Mouse (Mus musculus): ENCODE measurements around the gene Tmc2.

Tmc2 gene

DNA sequence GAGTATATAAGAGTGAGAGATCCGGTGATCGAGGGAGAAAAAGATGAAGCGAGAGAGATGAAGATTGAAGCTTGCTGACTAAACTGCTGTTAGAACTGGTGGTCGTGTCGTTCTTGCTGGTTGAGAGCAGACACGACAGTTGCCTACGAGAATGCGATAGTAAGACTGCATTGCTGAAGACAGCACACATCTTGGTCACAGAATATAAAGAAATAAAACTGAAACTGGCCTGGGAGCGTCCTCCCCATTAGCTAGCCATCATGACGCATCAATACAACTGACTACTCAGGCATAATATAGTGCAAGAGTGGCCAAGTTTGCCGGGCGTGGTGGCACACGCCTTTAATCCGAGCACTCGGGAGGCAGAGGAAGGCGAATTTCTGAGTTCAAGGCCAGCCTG is at the start of gene Tmc2:
Gene Tmc2, plus strand, starts transcription at position 301 of the 400 bp plus-strand sequence.
- no peak for DNase-seq

GRCm38 (mm10) chr2:130146089-130146668 is 48.8 kb upstream of the Tmc2 start:
- no peak for DNase-seq

- DNase-seq = no peak
Observed at GRCm38 (mm10) chr2:130155171-130155570, 39.8 kb upstream of the Tmc2 start.

- no peak for DNase-seq
Observed at GRCm38 (mm10) chr2:130155851-130156250, 39.1 kb upstream of the Tmc2 start.

DNA sequence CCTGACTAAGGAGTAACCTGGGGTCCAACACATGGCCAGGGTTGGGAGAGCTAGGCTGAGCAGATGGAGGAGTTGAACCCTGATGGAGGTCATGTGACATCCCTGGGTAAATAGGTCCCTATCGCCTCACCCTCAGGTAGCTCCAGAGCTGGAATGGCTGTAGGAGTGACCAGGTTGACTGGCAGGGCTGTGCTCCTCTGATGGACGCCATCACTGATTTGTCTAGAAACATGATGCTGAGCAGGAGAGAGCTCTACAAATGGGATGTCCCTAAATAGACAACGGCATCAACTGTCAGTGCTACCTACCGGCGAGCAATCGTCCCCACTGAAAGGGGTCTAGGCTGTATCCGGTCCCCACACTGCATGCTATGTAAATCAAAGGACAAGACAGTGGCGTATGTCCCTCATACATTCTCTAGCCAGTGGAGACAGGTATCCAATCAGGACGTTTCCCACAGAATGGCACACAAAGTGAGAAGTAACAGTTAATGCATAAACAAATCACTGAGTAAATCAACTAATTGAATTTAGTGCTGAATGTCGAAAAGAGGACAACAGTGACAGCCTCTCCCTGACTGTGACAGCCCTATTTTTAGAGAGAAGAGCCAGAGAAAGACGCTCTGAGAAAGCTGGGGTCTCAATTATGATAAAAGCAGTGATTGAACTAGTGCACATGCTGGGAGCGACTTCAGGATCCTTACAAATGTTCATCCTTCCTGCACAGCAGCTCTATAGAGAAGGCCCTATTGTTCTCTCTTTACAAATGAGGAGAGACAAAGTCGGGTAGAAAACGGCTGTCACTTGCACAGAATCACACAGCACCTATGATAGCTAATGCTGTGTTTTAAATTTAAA is 37.5 kb upstream of the Tmc2 start:
- no peak for DNase-seq

DNA sequence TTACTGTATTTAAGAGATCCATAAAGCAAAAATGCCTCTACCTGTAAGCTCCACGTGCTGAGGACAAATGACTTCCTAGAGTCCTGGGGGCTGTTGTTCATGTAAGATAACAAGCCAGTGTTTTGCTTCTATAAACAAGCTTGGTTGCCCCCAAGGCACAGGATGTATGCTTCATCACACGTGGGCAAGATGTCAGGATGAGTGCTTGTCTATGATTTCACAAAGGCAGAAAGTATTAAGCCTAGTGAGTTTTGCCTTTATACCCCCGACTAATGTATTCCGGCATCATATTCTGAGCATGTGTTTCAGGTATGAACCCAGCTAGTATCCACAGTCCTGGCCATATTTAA is 36.9 kb upstream of the Tmc2 start:
- no peak for DNase-seq

GRCm38 (mm10) chr2:130162701-130163100 is 32.3 kb upstream of the Tmc2 start:
- no peak for DNase-seq

DNA sequence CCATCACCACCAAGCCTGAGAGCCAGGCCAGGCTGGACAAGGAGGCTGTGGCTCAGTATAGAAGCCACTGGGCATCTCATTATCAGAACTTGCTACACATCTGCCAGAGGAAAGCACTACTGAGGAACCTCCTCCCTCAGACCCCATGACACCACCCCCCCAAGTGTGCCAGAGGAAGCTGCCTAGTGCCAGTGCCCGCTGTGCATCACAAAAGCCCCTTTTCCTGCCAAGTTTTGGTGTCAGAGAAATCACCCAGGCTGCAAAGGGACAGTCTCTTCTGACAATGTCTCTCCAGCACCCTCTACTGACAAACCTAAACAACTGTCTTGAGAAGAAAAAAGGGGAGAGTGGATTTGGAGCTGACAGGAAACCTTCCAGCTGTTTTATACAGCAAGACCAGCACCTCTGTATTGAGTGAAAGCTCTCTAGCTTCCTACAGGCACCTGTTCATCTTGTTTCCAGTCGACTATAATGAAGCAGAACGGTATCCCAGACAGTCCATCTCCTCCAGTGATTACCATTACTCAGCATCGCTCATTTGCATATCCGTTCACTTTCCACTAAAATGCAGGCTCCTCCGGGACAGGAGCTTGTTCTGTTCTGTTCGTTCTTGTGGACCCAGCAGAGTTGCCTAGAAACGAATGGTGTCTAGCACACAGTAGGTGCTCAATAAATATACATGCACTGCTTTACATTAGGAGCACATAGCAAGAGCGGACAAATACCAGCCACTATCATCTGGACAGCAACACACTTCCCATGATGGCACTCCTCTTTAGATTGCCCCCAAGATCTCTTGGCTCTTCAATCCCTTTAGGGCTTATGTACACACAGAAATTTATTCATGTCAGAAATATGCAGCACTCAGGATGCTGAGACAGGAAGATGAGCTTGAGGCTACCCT is 28.4 kb upstream of the Tmc2 start:
- DNase-seq = peak; percentile 42

- DNase-seq = peak; percentile 42
Observed at GRCm38 (mm10) chr2:130167861-130168260, 27.1 kb upstream of the Tmc2 start.

DNA sequence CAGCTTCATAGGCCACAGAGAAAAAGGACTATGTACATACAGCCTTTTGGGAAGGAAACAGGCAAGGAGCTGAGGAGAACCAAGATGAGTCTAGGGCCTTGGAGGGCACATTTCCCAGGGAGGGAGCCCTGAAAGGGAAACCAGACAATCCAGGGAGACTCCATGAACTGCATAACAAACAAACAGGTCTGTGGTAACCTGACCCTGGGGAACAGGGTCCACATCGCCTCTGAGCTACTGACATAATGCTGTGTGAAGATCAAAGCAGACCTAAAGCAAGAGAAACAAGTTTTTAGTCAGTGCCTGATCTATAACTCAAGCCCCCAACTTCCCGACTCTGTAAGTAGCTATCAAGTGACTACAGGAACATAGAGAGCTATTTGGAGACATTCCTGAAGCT is 23.3 kb upstream of the Tmc2 start:
- no peak for DNase-seq

GRCm38 (mm10) chr2:130176820-130177219 is 18.2 kb upstream of the Tmc2 start:
- no peak for DNase-seq

DNA sequence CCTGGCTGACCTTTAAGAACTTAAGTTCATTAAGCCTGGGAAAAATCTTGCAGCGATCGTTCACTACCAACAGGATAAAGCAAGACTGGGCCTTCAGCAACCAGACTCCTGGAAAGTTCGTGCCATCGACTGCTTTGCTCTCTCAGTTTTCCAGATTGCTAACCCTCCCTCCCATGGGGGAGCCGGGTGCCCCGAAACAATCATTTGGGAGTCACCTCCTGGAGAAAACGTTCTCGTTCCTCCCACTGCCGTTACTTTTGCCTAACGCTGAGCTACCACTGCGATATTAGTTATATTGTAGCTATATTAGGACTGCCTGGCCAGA is 16.7 kb upstream of the Tmc2 start:
- no peak for DNase-seq

- DNase-seq = peak; percentile 91
Observed at GRCm38 (mm10) chr2:130178706-130179506, 16.1 kb upstream of the Tmc2 start, which contains the start of gene Snrpb. TSS of gene Snrpb (minus strand) at chr2:130179403.

GRCm38 (mm10) chr2:130179507-130180019 is 15.4 kb upstream of the Tmc2 start:
- no peak for DNase-seq

- DNase-seq = no peak
Observed at GRCm38 (mm10) chr2:130188391-130188790, 6.6 kb upstream of the Tmc2 start.

DNA sequence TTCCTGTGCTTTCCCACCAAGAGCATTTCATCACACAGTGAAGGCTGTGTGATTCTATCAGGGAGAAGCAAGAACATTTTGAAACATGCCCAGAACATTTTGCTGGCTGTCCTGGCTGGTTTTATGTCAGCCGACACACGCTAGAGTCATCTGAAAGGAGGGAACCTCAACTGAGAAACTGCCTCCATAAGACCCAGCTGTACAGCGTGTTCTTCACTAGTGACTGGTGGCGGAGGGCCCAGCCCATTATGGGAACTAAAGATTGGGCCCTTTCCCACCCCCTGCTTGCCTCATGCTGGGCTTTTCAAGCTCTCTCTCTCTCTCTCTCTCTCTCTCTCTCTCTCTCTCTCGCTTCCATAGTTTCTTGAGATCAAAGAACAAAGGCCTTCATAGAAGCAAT is 6.0 kb downstream of the Tmc2 start:
- DNase-seq = no peak

GRCm38 (mm10) chr2:130207376-130207775 is 12.4 kb downstream of the Tmc2 start:
- no peak for DNase-seq

DNA sequence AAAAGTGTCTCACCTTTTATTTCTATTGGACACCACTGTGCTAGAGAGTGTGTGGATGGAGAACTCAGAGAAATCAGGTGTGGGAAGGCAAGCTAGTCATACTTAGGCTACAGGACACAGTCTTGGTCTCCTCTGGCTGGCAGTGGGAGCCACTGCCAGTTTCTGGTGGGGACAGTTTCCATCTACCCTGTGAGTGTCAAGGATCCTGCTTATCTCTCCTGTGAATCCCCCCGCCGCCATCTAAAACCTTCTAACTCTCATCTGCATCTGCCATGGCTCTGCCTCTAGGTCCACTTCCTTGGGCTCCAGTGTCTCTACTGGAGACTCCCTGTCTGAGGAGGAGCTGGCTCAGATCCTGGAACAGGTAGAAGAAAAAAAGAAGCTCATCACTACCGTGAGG is 13.0 kb downstream of the Tmc2 start:
- DNase-seq = no peak

GRCm38 (mm10) chr2:130209636-130210035 is 14.6 kb downstream of the Tmc2 start:
- no peak for DNase-seq

DNA sequence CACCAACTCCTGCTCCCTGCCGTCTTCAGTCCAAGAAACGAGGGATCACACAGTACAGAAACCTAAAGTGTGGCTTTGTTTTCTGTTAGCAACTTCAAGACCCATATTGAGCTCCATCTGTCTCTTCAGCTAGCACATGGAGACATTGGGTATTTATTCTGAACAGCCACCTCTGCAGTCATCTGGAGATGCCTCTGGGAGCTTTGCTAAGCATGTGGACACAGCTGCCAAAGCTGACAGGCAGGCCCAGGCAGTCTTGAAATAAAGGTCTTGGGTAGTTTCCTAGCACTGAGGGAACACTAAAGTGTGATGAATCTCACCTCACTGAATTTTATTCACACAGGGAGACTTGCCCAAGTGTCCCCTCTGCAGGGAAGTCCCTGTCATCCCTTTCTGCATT is 16.6 kb downstream of the Tmc2 start:
- no peak for DNase-seq

GRCm38 (mm10) chr2:130246912-130247311 is 51.9 kb downstream of the Tmc2 start:
- no peak for DNase-seq

- no peak for DNase-seq
Observed at GRCm38 (mm10) chr2:130248226-130248625, 53.2 kb downstream of the Tmc2 start.

GRCm38 (mm10) chr2:130256762-130257161 is 61.8 kb downstream of the Tmc2 start:
- DNase-seq = no peak

All from right cerebral cortex, postnatal 25 days (tissue).